Mouse (Mus musculus) CD4-positive helper T cell, adult 2 months (primary cell): ENCODE data around the gene Cltc.

Source experiments
- DNase-seq: peaks from one replicate; pipeline ENCODE4 v3.0.0-alpha.2; 2012; ENCODE audit warnings: low read depth, missing footprints, low spot score

Cltc gene

DNA sequence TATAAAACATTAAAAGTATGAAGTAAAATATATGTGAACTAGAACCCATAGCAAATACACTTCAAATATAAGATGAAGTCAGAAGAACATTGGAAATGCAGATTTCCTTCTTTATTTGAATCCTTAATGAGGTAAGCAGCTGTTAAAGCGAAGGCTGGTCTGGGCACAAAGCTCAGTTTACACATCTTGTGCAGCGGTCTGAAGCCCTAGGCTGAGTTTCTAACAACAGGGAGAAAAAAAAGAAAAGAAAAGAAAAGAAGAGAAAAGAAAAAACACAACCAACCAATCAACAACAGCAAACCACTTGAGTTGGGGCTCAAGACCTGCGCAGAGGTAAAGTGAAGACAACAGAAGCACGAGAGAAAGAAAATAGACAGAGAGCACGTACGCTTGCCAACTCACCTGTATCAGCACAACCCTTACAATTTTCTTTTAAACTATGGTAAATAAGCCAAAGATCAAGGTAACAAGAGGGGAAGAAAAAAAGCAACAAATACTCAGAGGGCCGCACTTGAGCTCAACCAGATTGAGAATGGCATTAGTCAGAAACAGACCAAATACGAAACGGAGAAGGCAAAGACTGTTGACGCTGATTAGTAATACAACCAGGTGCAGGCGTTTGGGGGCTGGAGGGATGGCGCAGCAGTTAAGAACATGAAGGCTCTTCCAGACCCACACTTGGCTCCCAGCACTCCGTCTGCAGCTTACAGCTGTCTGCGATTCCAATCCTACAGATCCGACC lies 109.5 kb downstream of the Cltc start:
- DNase-seq, result no peak

DNA sequence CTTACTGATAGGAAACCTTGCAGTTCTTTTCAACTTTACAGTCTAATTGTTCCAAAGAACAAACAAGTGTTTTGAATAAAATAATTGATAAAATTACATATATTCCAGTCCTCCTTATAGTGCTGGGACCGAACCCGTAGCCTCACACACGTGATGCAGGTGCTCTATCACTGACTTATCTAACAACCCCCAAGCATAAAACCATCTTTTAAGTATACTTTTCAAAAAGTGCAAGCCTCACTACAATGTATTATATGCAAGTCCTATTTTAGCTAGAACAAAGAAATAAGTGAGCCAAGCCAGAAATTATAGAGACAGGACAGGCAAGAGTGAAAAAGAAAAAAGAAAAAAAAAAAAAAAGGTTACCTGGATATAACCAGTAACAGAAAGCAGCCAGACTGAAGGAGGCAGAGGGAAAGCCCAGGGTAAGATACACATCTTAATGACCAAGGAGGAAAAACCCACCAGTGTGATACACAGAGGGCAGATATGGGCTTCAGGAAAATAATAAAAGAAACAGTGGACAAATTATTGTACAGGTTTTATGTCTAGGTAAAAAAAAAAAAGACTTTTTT lies 110.4 kb downstream of the Cltc start:
- no peak for DNase-seq

DNA sequence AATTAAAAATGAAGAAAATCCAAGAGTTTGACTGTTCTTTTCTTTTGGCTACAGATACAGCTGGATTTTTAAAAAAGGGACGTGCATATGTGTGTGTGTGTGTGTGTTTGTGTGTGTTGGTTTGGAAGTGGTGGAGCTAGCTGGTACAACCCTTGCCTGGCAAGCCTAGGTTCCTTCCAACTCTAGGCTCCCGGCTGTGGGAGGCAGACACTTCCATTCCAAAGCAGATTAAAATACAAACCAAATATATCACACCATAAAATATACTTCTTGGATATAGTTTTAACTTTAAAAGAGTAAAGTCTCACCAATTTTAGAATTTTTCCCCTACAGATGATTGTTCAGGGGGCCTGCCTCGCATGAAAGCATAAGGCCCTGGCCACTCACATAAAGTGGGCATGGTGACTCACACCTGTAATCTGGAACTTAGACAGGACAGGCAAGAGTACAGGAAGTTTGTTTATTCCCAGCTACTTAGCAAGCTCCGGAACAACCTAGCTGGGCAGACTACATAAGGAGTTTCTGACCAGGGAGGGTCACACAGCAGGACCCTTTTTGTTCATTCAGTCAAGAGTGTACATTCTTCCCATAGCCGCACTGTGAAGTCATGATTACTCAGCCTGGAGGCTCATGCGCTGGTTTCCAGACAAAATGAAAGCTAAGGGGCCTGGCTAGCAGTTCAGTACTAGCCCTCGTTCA lies 111.1 kb downstream of the Cltc start:
- DNase-seq, result no peak

DNA sequence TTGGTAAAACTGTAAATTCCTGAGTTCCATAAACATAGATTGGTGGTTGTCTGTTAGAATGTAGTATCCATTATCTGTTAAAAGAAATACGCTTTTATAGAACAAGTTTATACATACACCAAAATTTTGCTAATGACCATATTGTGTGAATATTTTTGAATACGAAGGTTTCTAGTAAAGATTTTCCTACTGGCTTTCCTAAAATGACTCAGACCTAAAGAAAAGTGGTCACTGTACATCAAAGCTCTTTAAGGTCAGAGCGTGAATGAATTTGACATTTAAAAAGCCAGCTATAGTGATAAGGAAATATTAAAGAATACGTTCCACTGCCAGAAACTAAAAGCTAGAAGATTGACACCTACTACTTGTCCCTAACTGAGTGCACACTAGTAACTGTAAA lies 112.8 kb downstream of the Cltc start:
- no peak for DNase-seq
